Mouse (Mus musculus): ENCODE measurements around the gene F830045P16Rik. TPM values are rescaled to one million over a fixed set of nuclear protein-coding genes. Genes with fewer than 3 reads are reported as not detected.
"Not testable (repeated sequence)": the region's sequence is repeated elsewhere in the genome, so short reads cannot be mapped to it uniquely, and the experiment has no call there.

The F830045P16Rik gene
- total RNA-seq, 2 experiments from 2014 or later = 0.15 TPM; not detected in 1

DNA sequence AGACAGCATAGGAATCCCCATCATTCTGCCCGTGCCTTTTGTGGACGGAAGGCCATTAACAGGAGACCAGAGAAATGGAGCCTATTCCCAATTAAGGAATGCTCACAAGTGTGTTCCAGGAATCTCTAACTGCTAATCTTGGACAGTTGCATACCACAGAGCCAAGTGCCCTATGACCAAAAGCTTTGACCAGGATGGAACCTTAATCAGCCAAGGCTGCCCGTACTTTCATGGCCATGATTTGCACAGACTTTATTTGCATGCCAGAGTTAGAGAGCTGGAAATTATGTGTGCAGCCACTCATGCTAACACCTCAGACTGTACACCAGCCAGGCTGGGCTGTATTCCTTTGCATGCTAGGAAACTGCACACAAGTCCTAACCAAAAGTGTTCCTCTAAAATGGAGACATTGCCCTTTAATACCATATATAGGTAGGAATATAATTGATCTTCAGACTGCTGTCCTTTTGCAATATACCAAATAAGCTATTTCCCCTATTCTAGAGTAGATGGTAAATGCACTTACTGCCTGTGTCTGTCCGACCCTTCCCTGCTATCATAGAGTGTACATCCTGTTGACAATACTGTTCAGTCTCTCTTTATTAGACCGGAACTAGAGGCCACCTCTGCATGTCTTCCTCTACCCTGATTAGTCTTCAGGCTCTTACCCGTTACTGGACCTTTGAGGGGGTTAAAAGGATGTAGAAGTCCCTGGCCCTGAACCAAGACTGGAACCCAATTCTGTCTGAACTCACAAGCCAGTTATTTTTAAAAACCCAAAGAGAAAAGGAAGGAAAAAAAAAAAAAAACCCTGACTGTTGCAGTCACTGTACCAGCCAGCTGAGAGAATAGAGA is 22.6 kb downstream of the F830045P16Rik start:
- no peak for ATAC-seq (replicated peaks; ENCODE audit: poor library complexity, severe bottlenecking)

DNA sequence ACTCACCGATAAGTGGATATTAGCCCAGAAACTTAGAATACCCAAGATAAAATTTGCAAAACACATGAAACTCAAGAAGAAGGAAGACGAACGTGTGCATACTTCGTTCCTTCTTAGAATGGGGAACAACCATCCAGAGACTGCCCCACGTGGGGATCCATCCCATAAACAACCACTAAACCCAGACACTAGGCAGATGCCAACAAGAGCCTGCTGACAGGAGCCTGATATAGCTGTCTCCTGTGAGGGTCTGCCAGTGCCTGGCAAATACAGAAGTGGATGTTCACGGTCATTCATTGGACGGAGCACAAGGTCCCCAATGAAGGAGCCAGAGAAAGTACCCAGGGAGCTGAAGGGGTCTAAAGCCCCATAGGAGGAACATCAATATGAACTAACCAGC is 24.3 kb downstream of the F830045P16Rik start:
- ATAC-seq (replicated peaks; ENCODE audit: poor library complexity, severe bottlenecking) = not testable (repeated sequence)

DNA sequence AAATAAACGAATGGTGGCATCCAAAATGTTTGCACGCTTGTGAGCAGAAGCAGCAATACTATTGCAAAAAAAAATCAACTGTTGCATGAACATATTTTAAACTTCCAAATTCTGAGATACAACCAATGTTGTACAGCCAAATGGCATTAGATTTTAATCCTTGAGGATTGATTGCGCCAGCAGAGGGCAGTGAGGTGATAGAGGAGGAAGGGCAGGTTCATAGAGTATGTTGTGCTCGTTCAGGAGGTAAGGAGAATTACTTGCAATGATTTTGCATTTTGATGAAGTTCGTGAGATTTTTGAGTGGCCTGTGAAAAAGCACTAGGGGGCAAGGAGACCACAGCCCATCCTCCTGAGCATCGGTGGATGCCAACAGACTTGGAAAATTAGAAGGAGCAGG is 33.8 kb downstream of the F830045P16Rik start:
- peak; percentile 67; the same call in 1 of the 2 replicates for ATAC-seq (replicated peaks; ENCODE audit: poor library complexity, severe bottlenecking)

DNA sequence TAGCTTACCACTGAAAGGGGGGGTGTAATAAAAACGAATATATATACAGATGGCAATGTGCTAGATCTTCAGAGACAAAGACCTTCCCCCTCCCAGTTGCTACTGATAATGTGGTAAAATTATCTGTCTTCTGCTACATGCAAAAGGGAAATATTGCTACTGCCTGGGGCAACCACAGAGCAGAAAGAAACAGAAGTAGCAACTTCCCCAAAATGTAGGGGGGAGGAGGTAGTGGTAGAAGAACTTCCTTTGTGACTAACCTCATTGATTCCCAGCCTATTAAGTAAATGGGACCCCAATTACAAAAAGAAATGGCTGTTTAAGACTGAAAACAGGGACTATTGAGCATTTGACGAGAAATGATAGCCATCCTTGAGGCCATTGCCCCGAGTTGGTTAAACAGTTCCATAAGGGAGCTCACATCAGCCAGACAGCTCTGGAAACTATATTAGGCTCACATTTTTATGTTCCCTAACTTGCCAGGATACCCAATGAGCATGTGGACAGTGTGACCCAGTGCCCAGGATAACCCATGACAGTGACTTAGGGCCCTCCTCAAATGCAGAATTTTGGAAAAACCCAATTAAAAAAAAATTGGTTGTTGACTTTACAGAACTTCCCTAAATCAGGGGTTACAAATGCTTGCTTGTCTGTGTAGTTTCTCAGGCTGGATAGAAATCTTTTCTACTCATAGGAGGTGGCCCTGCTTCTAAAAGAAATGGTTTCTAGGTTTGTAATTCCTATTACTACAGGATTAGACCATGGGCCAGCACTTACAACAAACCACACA is 46.7 kb downstream of the F830045P16Rik start:
- ATAC-seq (replicated peaks; ENCODE audit: poor library complexity, severe bottlenecking) = peak; percentile 98

DNA sequence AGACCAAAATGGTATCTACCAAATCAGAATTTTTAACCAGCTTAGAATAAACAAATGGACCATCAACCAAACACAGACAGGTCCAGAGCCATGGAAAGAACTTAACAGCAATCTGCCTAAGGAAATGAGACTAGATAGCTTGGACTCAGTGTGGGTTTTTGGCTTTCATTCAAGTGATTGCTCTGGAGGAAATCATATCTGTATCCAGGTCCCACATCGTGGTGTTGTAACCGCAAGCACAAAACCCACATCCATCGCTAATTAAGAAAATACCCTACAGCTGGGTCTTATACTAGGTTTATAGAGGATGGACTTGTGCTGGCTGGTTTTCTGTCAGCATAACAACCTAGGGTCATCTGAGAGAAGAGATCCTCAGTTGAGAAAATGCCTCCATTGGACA is 53.3 kb downstream of the F830045P16Rik start:
- peak; percentile 56 for ATAC-seq (replicated peaks; ENCODE audit: poor library complexity, severe bottlenecking)

DNA sequence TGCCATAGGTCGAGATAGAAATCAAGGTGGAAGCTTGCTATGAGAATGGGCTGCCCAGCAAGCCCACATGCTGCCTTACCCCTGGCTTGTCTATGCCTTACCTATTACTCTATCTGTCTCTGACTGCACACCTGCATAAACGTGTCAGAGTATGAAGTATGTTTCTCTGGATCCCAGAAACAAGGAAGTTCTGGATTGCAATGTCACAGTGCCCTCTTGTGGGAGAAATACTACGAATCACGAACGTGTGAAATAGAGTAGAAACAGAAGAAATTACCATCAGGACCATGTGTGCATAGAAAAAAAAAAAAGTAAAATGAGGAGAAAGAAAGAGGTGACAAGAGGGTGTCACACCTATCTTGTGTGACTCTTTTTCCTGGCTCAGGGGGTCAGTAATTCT is 64.5 kb downstream of the F830045P16Rik start:
- ATAC-seq (replicated peaks; ENCODE audit: poor library complexity, severe bottlenecking) = 0 out of 2 replicates have a peak, but pooled peaks have one; percentile 30

DNA sequence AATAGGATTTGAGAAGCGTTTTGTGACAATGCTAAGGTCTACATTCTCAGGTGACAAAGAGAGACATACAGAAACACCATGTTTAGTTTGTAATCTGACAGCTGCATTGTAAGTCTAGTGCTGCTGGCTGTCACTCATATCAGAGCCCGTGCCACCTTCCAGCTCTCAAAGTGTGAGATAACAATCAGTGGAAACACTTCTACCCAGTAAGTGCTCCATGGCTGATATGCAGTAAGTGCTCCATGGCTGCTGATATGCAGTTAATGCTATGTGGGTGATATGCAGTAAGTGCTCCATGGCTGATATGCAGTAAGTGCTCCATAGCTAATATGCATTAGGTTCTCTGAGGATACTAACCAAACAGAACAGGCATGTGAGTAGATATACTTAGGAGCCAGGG is 65.6 kb downstream of the F830045P16Rik start:
- ATAC-seq (replicated peaks; ENCODE audit: poor library complexity, severe bottlenecking) = no peak

DNA sequence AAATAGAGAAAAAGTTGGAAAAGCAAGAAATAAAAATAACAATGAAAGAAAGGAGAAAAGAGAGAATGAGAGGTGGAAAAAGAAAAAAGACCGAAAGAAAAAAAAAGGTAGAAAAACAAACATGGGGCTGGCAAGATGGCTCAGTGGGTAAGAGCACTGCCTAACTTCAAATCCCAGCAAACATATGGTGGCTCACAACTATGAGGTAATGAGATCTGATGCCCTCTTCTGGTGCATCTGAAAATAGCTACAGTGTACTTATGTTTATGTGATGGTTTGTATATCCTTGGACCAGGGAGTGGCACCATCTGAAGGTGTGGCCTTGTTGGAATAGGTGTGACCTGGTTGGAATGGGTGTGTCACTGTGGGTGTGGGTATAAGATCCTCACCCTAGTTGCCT is 97.6 kb downstream of the F830045P16Rik start:
- not testable (repeated sequence) for ATAC-seq (replicated peaks; ENCODE audit: poor library complexity, severe bottlenecking)

DNA sequence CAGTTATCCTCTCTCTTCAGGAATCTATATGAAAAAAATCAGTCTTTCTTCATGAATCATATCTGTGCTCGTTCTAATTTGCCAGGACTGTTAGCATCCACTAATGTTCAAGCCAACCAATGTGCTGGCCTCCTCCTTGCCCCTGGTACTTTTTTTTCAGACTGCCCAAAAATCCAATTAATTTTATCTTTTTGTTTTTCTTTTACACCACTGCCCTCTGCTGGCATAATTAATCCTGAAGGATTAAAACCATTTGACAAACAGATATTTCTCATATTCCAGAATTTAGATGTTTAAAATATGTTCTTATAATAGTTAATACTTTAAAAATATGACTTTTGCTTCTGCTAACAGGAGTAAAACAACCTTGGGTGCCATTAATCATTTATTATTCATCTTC is 101.2 kb downstream of the F830045P16Rik start:
- no peak for ATAC-seq (replicated peaks; ENCODE audit: poor library complexity, severe bottlenecking)

DNA sequence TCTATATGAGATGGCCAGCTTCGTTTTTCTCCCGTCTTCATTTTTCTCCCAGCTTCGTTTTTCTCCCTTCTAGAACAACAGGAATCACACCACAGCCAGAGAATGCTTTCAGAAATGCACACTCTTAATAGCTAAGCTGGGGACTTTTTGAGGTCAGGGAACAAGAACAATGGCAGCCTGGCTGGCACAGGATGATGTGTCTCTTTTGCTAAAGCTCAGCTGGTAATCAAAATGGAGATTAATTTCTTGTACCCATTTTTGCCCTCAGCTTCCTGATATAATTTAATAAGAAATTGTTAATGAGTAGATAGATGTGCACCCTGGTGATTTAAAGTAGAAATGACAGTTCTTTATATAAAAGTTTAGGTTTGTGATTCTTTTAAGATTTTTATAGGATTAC is 112.7 kb downstream of the F830045P16Rik start:
- no peak for ATAC-seq (replicated peaks; ENCODE audit: poor library complexity, severe bottlenecking)

DNA sequence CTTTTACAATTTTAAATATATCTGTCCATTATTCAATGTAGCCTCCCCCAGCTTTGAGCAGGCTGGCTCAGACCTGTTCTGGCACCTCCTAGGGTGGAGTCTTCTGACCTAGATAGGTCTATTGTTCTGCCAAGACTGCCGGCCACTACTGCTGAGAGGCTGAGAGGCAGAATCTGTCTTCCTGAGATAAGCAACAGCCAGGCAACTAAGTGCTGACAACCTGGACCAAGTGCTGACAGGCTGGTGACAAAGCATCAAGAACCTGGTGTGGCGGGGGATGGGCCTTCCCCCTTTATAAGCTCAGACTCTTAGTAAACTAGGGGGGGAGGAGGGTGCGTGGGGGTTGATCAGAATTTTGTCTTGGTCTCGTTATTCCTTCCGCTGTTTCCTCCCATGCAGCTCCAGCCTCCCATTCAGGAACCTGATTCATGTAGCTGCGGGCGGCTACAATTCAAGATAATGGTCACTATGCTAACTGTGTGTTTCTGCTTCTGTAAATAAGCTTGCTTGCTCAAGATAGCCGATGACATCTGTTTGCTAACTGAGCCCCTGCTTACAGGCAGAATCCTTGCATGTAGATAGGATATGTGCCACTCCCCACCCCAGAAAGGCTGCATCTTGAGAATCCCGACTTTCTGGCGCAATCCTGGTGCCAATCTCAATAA is 115.4 kb downstream of the F830045P16Rik start:
- ATAC-seq (replicated peaks; ENCODE audit: poor library complexity, severe bottlenecking) = no peak

DNA sequence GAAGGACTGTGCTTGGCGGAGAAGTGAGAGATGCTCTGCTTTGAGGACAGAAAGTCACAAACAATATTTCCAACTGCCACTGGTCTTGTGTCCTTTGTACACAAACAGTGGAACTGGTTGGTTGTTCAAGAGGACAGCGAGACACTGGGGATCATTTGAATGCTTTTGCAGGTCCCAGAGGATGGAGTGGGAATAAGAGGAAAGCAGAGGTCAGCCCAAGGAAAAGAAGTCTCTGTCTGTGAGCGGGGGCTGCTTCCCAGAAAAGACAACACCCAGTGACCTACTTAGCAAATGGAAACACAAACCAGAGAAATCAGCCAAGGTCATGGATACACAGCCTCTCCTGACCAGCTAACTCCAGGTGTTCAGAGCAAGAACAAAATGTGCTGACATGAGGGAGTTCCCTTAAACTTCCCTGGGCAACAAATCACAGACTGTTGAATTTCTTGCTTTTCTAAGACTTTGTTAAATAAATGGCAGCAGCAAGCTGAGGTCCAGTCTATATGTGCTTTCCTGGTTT is 117.0 kb downstream of the F830045P16Rik start:
- ATAC-seq (replicated peaks; ENCODE audit: poor library complexity, severe bottlenecking) = no peak

DNA sequence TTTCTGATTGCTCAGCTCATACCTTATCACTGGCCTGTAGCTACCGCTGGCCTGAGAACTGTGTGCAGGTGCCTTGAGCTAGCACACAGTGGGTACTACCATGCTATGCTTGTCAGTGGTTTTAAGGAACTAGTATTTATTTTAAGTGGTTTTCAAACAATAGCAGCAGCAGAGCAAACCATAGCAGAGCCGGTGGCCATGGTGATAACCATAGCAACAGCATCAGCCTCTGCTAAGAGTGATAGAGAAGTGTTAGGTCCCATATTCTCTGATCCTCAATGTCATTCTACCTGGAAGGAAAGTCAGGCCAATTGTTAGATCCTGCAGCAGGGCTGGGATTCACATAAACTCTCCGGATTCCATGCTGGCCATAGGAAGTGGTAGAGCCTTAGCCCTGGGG is 121.8 kb downstream of the F830045P16Rik start:
- no peak for ATAC-seq (replicated peaks; ENCODE audit: poor library complexity, severe bottlenecking)

DNA sequence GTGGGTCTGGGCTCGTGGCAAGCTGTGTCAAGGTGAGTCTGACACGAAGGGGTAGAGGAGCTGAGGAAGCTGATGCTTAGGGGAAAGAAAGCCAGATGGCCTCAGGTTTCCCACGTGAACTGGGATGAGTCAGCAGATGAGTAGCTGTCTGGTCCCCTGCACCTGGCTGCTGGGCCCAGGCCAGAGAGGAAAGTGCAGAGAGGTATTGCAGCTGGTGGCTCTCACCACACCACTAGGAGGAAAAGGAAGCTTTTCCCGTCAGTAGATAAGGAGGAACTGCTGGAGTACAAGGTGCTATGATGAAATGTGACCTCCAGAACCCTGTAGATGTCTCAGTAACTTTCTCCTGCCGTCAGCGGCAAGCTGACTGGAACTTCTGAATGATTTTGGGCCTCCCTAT is 122.9 kb downstream of the F830045P16Rik start:
- ATAC-seq (replicated peaks; ENCODE audit: poor library complexity, severe bottlenecking) = peak; percentile 85

DNA sequence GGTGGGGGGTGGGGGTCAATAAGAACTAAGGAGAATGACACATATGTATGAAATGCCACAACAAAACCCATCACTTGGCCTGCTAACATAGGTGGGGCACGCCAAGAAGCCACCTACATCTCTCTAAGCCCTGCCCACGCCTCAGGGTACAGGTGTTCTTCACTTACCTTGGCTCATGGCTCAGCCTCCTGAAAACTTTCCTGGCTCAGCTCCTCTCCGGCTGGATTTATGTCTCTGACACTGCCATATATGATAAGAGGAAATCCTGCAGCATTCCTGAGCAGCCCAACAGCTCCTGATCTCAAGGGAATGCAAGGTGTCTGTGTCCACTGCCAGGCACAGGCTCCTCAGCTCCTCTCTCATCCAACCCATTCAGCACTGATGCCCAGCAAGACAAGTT is 124.8 kb downstream of the F830045P16Rik start:
- no peak for ATAC-seq (replicated peaks; ENCODE audit: poor library complexity, severe bottlenecking)

DNA sequence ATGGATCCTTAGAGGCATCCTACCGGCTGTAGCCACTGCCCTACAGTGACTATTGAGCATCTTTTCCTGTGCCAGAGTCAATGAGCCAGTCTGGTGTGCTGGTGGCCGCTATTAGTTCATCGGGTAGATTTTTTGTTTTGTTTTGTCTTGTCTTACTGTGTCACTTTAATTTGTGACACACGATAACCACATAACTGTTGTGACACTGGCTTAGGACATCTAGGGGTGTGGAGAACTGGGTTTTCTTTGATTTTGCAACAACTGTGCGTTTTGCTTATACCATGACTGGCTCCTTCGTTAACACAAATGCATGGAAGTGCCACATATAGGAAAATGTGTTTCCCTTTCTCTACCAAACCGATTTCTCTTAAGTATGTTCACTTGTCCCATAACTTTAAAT is 126.1 kb downstream of the F830045P16Rik start:
- ATAC-seq (replicated peaks; ENCODE audit: poor library complexity, severe bottlenecking) = peak; percentile 69

DNA sequence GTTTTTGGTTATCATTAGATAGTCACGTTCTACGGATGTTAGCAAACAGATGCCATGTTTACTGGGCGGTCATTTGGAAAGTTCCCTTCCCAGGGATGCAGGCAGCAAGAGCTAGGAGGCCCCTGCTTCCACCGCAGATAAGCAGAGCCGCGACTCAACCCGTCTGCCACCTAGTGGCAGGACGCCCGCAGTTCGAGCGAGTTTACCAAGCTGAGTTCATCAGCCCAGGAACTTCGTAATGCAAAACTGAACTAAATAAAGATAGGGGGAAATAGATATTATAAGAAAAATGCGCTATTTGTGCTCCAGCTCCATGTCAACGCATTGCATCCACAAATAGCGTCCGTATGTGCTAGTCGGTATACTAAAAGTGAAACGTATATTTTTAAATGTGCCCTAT is 127.9 kb downstream of the F830045P16Rik start:
- peak; percentile 68 for ATAC-seq (replicated peaks; ENCODE audit: poor library complexity, severe bottlenecking)
